Mouse (Mus musculus) MEL (cell line): Measurements from ENCODE around the gene Hnrnpul1. TPM values are rescaled to one million over a fixed set of nuclear protein-coding genes. Genes with fewer than 3 reads are reported as not detected.

Source experiments
- DNase-seq: peaks from one replicate; pipeline ENCODE4 v3.0.0; 2011; ENCODE audit warnings: low read depth, low spot score
- H3K27ac ChIP-seq: 2 replicates; pipeline ENCODE4 v1.5.1; 2012; ENCODE audit warnings: low read depth, mild to moderate bottlenecking, control low read depth, low read length, moderate library complexity; ENCODE audit not compliant: control insufficient read depth
- H3K27me3 ChIP-seq, 2 experiments: fragments of 150-350 bp in 1 of 2; sonication (generic) in 1 of 2; 2 replicates each; pipeline ENCODE4 v1.6.1; 2012; ENCODE audit warnings: low read length in 2 of 2, mild to moderate bottlenecking in 2 of 2, improper control_type of control experiment in 1 of 2, moderate library complexity in 1 of 2; ENCODE audit not compliant: insufficient read depth in 2 of 2, control insufficient read depth in 1 of 2
- H3K36me3 ChIP-seq, 2 experiments: 2 replicates each; pipeline ENCODE4 v1.6.1; 2012 to 2014; ENCODE audit warnings: low read length in 2 of 2, improper control_type of control experiment in 1 of 2, inconsistent platforms in 1 of 2, mild to moderate bottlenecking in 1 of 2; ENCODE audit not compliant: insufficient read depth in 2 of 2, control insufficient read depth in 1 of 2
- H3K4me1 ChIP-seq, 2 experiments: fragments of 150-350 bp in 1 of 2; sonication (generic) in 1 of 2; 2 replicates each; pipeline ENCODE4 v1.6.1; 2012; ENCODE audit warnings: low read length in 2 of 2, improper control_type of control experiment in 1 of 2, mild to moderate bottlenecking in 1 of 2; ENCODE audit not compliant: insufficient read depth in 2 of 2, control insufficient read depth in 1 of 2
- H3K4me3 ChIP-seq, 2 experiments: fragments of 150-350 bp in 1 of 2; sonication (generic) in 1 of 2; 2 replicates each; pipeline ENCODE4 v1.5.1; 2012; ENCODE audit warnings: low read depth in 2 of 2, low read length in 2 of 2, mild to moderate bottlenecking in 2 of 2, moderate library complexity in 2 of 2, control low read depth in 1 of 2, improper control_type of control experiment in 1 of 2; ENCODE audit not compliant: control insufficient read depth in 1 of 2, insufficient read depth in 1 of 2
- H3K79me2 ChIP-seq: 2 replicates; pipeline ENCODE4 v1.6.1; 2012; ENCODE audit warnings: mild to moderate bottlenecking, low read length, moderate library complexity; ENCODE audit not compliant: control insufficient read depth, poor library complexity, insufficient read depth
- H3K9ac ChIP-seq: 2 replicates; pipeline ENCODE4 v1.6.1; 2012; ENCODE audit warnings: low read depth, mild to moderate bottlenecking, control low read depth, low read length, moderate library complexity; ENCODE audit not compliant: control insufficient read depth, poor library complexity, severe bottlenecking
- H3K9me3 ChIP-seq: fragments of 150-350 bp; sonication (generic); replicated peaks from 2 replicates; pipeline ENCODE4 v1.6.1; 2012; ENCODE audit warnings: mild to moderate bottlenecking, low read length, improper control_type of control experiment, moderate library complexity; ENCODE audit not compliant: insufficient read depth
- BHLHE40 ChIP-seq: IDR thresholded peaks from 2 replicates; pipeline ENCODE4 v1.6.1; 2012; ENCODE audit warnings: low read depth, mild to moderate bottlenecking, inconsistent platforms, low read length, improper control_type of control experiment, borderline replicate concordance
- CHD1 ChIP-seq: IDR thresholded peaks from 2 replicates; pipeline ENCODE4 v1.6.1; 2012; ENCODE audit warnings: low read depth, mild to moderate bottlenecking, inconsistent platforms, low read length, improper control_type of control experiment
- CTCF ChIP-seq, 3 experiments: IDR thresholded peaks in 2 of 3; conservative IDR thresholded peaks in 1 of 3; 2 replicates each; pipeline ENCODE4 v1.5.1; 2011 to 2012; ENCODE audit warnings: low read length in 3 of 3, low read depth in 2 of 3, mild to moderate bottlenecking in 2 of 3, improper control_type of control experiment in 1 of 3, inconsistent platforms in 1 of 3, mixed read lengths in 1 of 3, moderate library complexity in 1 of 3; ENCODE audit not compliant: control insufficient read depth in 1 of 3, insufficient read depth in 1 of 3, poor library complexity in 1 of 3, severe bottlenecking in 1 of 3
- E2F4 ChIP-seq: IDR thresholded peaks from 2 replicates; pipeline ENCODE4 v1.6.1; 2011; ENCODE audit warnings: low read depth, low read length, improper control_type of control experiment, borderline replicate concordance
- ELF1 ChIP-seq: IDR thresholded peaks from 2 replicates; pipeline ENCODE4 v1.6.1; 2014; ENCODE audit warnings: low read depth, mild to moderate bottlenecking, inconsistent platforms, low read length, improper control_type of control experiment, moderate library complexity
- EP300 ChIP-seq, 2 experiments: IDR thresholded peaks; 2 replicates each; pipeline ENCODE4 v1.6.1; 2011; ENCODE audit warnings: improper control_type of control experiment in 2 of 2, low read length in 2 of 2, low read depth in 1 of 2, mild to moderate bottlenecking in 1 of 2
- ETS1 ChIP-seq: IDR thresholded peaks from 2 replicates; pipeline ENCODE4 v1.6.1; 2012; ENCODE audit warnings: low read depth, mild to moderate bottlenecking, inconsistent platforms, low read length, improper control_type of control experiment, moderate library complexity
- GABPA ChIP-seq: IDR thresholded peaks from 2 replicates; pipeline ENCODE4 v1.6.1; 2012; ENCODE audit warnings: low read depth, mild to moderate bottlenecking, inconsistent platforms, low read length, improper control_type of control experiment, moderate library complexity
- GATA1 ChIP-seq: IDR thresholded peaks from 2 replicates; pipeline ENCODE4 v1.6.1; 2011; ENCODE audit warnings: low read depth, low read length, improper control_type of control experiment
- MAFK ChIP-seq: IDR thresholded peaks from 2 replicates; pipeline ENCODE4 v1.6.1; 2011; ENCODE audit warnings: low read depth, mild to moderate bottlenecking, low read length, improper control_type of control experiment, borderline replicate concordance
- NELFE ChIP-seq: IDR thresholded peaks from 2 replicates; pipeline ENCODE4 v1.6.1; 2011; ENCODE audit warnings: low read depth, low read length, improper control_type of control experiment
- NRF1 ChIP-seq: IDR thresholded peaks from 2 replicates; pipeline ENCODE4 v1.6.1; 2014; ENCODE audit warnings: low read depth, mild to moderate bottlenecking, inconsistent platforms, low read length, improper control_type of control experiment, moderate library complexity; ENCODE audit not compliant: poor library complexity, insufficient read depth, severe bottlenecking
- POLR2A ChIP-seq, 2 experiments: IDR thresholded peaks; 2 replicates each; pipeline ENCODE4 v1.6.1; 2011 to 2012; ENCODE audit warnings: low read length in 2 of 2, mild to moderate bottlenecking in 2 of 2, control low read depth in 1 of 2, improper control_type of control experiment in 1 of 2, low read depth in 1 of 2, moderate library complexity in 1 of 2; ENCODE audit not compliant: control insufficient read depth in 1 of 2, insufficient read depth in 1 of 2, poor library complexity in 1 of 2
- POLR2AphosphoS2 ChIP-seq: IDR thresholded peaks from 2 replicates; pipeline ENCODE4 v1.6.1; 2011; ENCODE audit warnings: low read length, improper control_type of control experiment
- POLR2AphosphoS5 ChIP-seq: IDR thresholded peaks from 2 replicates; pipeline ENCODE4 v1.6.1; 2012; ENCODE audit warnings: low read depth, borderline replicate concordance, mild to moderate bottlenecking, inconsistent platforms, low read length, moderate library complexity, mixed read lengths
- RAD21 ChIP-seq: IDR thresholded peaks from 2 replicates; pipeline ENCODE4 v1.6.1; 2011; ENCODE audit warnings: mild to moderate bottlenecking, low read depth, low read length, improper control_type of control experiment
- RCOR1 ChIP-seq: IDR thresholded peaks from 2 replicates; pipeline ENCODE4 v1.6.1; 2012; ENCODE audit warnings: low read depth, mild to moderate bottlenecking, inconsistent platforms, low read length, improper control_type of control experiment
- SIN3A ChIP-seq: IDR thresholded peaks from 2 replicates; pipeline ENCODE4 v1.6.1; 2012; ENCODE audit warnings: low read length, improper control_type of control experiment, inconsistent platforms
- TAL1 ChIP-seq: IDR thresholded peaks from 2 replicates; pipeline ENCODE4 v1.6.1; 2012; ENCODE audit warnings: mild to moderate bottlenecking, inconsistent platforms, low read length, moderate library complexity, mixed read lengths
- TCF12 ChIP-seq: IDR thresholded peaks from 2 replicates; pipeline ENCODE4 v1.6.1; 2014; ENCODE audit warnings: low read depth, mild to moderate bottlenecking, inconsistent platforms, low read length, improper control_type of control experiment, moderate library complexity
- USF1 ChIP-seq: IDR thresholded peaks from 2 replicates; pipeline ENCODE4 v1.6.1; 2014; ENCODE audit warnings: low read depth, mild to moderate bottlenecking, inconsistent platforms, low read length, improper control_type of control experiment, moderate library complexity
- USF2 ChIP-seq, 2 experiments: IDR thresholded peaks; 2 replicates each; pipeline ENCODE4 v1.6.1; 2011 to 2012; ENCODE audit warnings: improper control_type of control experiment in 2 of 2, low read length in 2 of 2, borderline replicate concordance in 1 of 2, inconsistent platforms in 1 of 2, low read depth in 1 of 2, mild to moderate bottlenecking in 1 of 2; ENCODE audit not compliant: insufficient read depth in 1 of 2
- ZC3H11A ChIP-seq: IDR thresholded peaks from 2 replicates; pipeline ENCODE4 v1.6.1; 2012; ENCODE audit warnings: low read depth, mild to moderate bottlenecking, inconsistent platforms, low read length, improper control_type of control experiment
- ZKSCAN1 ChIP-seq: IDR thresholded peaks from 2 replicates; pipeline ENCODE4 v1.6.1; 2012; ENCODE audit warnings: low read depth, mild to moderate bottlenecking, inconsistent platforms, low read length, improper control_type of control experiment, moderate library complexity
- ZMIZ1 ChIP-seq: IDR thresholded peaks from 2 replicates; pipeline ENCODE4 v1.6.1; 2012; ENCODE audit warnings: low read depth, mild to moderate bottlenecking, inconsistent platforms, low read length, improper control_type of control experiment, moderate library complexity
- ZNF384 ChIP-seq: IDR thresholded peaks from 2 replicates; pipeline ENCODE4 v1.6.1; 2012; ENCODE audit warnings: low read depth, mild to moderate bottlenecking, inconsistent platforms, low read length, improper control_type of control experiment
- polyA plus RNA-seq, 2 experiments: library from polyadenylated mRNA; stranded (reverse) in 1 of 2; unstranded in 1 of 2; fragments of >175 nt in 1 of 2; fragments of >200 nt in 1 of 2; gene quantifications; 2 replicates each; pipeline versions ENCODE4 v1.2.1 to v1.2.4; 2012; ENCODE audit warnings: low replicate concordance in 2 of 2, low read depth in 1 of 2; ENCODE audit not compliant: insufficient read length in 2 of 2, insufficient read depth in 1 of 2, missing spikeins in 1 of 2
- total RNA-seq: library from RNA; depleted of rRNA; stranded (reverse); fragments of 300-350 nt; gene quantifications from 2 replicates; pipeline ENCODE4 v1.2.3, GENCODE M21; 2012

Gene Hnrnpul1
- total and polyA plus RNA-seq, 3 experiments = 56.1 to 215 (median 181) TPM

- TF ChIP-seq ZMIZ1 (peak; percentile 49; the same call in 1 of the 2 replicates), ETS1 (peak; percentile 80), POLR2A (IDR thresholded peaks at IDR 0.05; ENCODE audit: control insufficient read depth in 1 of 2, insufficient read depth in 1 of 2, low read depth in 1 of 2, low read length in 2 of 2, poor library complexity in 1 of 2) (peak in 1 of 2 experiments; percentile 66; a peak in 1 of 4 replicates), CTCF (IDR thresholded peaks at IDR 0.05 in 2 of 3, conservative IDR thresholded peaks at IDR 0.05 in 1 of 3; ENCODE audit: control insufficient read depth in 1 of 3, insufficient read depth in 1 of 3, low read depth in 2 of 3, low read length in 3 of 3, poor library complexity in 1 of 3, severe bottlenecking in 1 of 3) (peak; percentile 48 to 87 (median 83)), BHLHE40 (peak; percentile 74; the same call in 1 of the 2 replicates), NRF1 (no peak), GABPA (no peak), RAD21 (peak; percentile 87), ZNF384 (peak; percentile 99), RCOR1 (peak; percentile 46; the same call in 1 of the 2 replicates), MAFK (no peak), USF1 (peak; percentile 85)
Measured at GRCm38 (mm10) chr7:25756011-25756410, 1.5 kb upstream of the Hnrnpul1 start (continued).

DNA sequence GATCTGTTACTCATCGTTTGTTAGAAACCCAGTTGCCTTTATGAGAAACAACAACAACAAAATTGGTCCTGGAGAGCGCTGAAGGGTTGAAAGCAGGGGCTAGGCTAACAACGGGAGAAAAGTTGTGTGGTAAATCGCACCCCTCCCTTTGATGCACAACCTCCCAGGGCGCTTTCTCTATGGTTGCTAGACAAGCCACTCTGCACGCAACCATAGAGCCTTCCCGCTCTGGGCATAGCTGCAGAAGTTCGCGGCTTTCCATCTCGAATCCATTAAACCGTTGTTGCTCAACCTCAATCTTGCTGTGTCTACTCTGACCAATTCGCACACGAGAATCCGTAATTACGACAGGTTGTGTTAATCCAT, 894 bp upstream of the Hnrnpul1 start:
- Histone ChIP-seq H3K36me3 (peaks cover 11 to 17% of the 10 kb centered on the region in 2 experiments), H3K9ac (peak overlapping the region; percentile 61), H3K9me3 (no peaks in the 10 kb centered on the region), H3K4me3 (peak overlapping the region; percentile 56 to 67), H3K27ac (peak overlapping the region; percentile 99), H3K79me2 (peaks cover 37% of the 10 kb centered on the region), H3K27me3 (peaks cover 0 to 2% of the 10 kb centered on the region in 2 experiments; a peak in 2 of 4 replicates), H3K4me1 (peaks cover 2 to 18% of the 10 kb centered on the region in 2 experiments; a peak in 3 of 4 replicates)
- 0 out of 2 replicates have a peak, but pooled peaks have one; percentile 41 for TF ChIP-seq SIN3A
- TF ChIP-seq POLR2AphosphoS5 = peak; percentile 14; the same call in 1 of the 2 replicates
- 0 out of 2 replicates have a peak, but pooled peaks have one; percentile 35 for TF ChIP-seq NELFE
- peak; percentile 75; the same call in 1 of the 2 replicates for TF ChIP-seq CHD1
- no peak for TF ChIP-seq EP300 (IDR thresholded peaks at IDR 0.05; ENCODE audit: low read depth in 1 of 2, low read length in 2 of 2)
- peak; percentile 28; the same call in 1 of the 2 replicates for TF ChIP-seq POLR2AphosphoS2
- TF ChIP-seq BHLHE40 = no peak
- no peak for DNase-seq

DNA sequence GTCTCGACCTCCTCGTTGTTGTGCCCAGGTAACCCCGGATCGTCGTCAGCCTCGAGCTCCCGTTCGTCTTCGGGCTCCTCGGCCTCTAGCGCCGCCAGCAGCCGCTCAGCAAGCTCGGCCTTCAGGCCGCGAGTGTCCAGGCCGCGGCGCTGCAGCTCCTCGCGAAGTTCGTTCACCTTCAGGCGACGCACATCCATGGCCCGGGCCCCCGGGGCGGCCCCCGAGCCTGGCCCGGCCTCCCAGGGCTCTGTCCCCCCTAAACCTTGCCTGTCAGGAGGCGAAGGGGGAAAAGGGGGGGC, 169 bp downstream of the Hnrnpul1 start:
- no peak for DNase-seq
- Histone ChIP-seq H3K36me3 (peaks cover 17 to 18% of the 10 kb centered on the region in 2 experiments), H3K27ac (peak overlapping the region; percentile 95), H3K9ac (peak overlapping the region; percentile 100), H3K9me3 (no peaks in the 10 kb centered on the region), H3K4me1 (peaks cover 2 to 18% of the 10 kb centered on the region in 2 experiments; a peak in 3 of 4 replicates), H3K79me2 (peaks cover 42% of the 10 kb centered on the region), H3K27me3 (no peaks in the 10 kb centered on the region; a peak in 1 of 4 replicates), H3K4me3 (peak overlapping the region; percentile 92 to 97)
- TF ChIP-seq BHLHE40 (no peak), CHD1 (no peak), ZKSCAN1 (no peak), EP300 (IDR thresholded peaks at IDR 0.05; ENCODE audit: low read depth in 1 of 2, low read length in 2 of 2) (no peak), ZMIZ1 (no peak), GATA1 (no peak), TAL1 (no peak), POLR2A (IDR thresholded peaks at IDR 0.05; ENCODE audit: control insufficient read depth in 1 of 2, insufficient read depth in 1 of 2, low read depth in 1 of 2, low read length in 2 of 2, poor library complexity in 1 of 2) (peak in 1 of 2 experiments; percentile 53; a peak in 1 of 4 replicates), ELF1 (no peak), TCF12 (no peak), SIN3A (no peak; the same call in none of the 2 replicates), USF2 (IDR thresholded peaks at IDR 0.05; ENCODE audit: borderline replicate concordance in 1 of 2, insufficient read depth in 1 of 2, low read depth in 1 of 2, low read length in 2 of 2) (no peak), RAD21 (no peak), CTCF (IDR thresholded peaks at IDR 0.05 in 2 of 3, conservative IDR thresholded peaks at IDR 0.05 in 1 of 3; ENCODE audit: control insufficient read depth in 1 of 3, insufficient read depth in 1 of 3, low read depth in 2 of 3, low read length in 3 of 3, poor library complexity in 1 of 3, severe bottlenecking in 1 of 3) (0 out of 6 replicates have a peak, but pooled peaks of 1 of the 3 experiments have one; percentile 8), E2F4 (no peak), ZC3H11A (no peak), NELFE (no peak)
